Mouse (Mus musculus) midbrain, embryonic 10.5 days (tissue): Measurements from ENCODE around the gene Unc13d. TPM values are rescaled to one million over a fixed set of nuclear protein-coding genes. Genes with fewer than 3 reads are reported as not detected.
"Not testable (repeated sequence)": the region's sequence is repeated elsewhere in the genome, so short reads cannot be mapped to it uniquely, and the experiment has no call there.

ENCODE experiments used
- DNase-seq: peaks from one replicate; pipeline ENCODE4 v3.0.0-alpha.2; 2017; ENCODE audit warnings: low spot score
- H3K27ac ChIP-seq: fragments of 300-500 bp; sonication (generic); replicated peaks from 2 replicates; pipeline ENCODE4 v1.5.1; 2016; ENCODE audit warnings: mild to moderate bottlenecking
- H3K27me3 ChIP-seq: fragments of 300-500 bp; sonication (generic); 2 replicates; pipeline ENCODE4 v1.6.1; 2016; ENCODE audit warnings: low read depth, mild to moderate bottlenecking; ENCODE audit not compliant: poor library complexity, severe bottlenecking
- H3K36me3 ChIP-seq: fragments of 300-500 bp; sonication (generic); 2 replicates; pipeline ENCODE4 v1.6.1; 2016; ENCODE audit warnings: mild to moderate bottlenecking, moderate library complexity
- H3K4me1 ChIP-seq: fragments of 300-500 bp; sonication (generic); 2 replicates; pipeline ENCODE4 v1.6.1; 2016
- H3K4me3 ChIP-seq: fragments of 300-500 bp; sonication (generic); 2 replicates; pipeline ENCODE4 v1.5.1; 2016; ENCODE audit warnings: mild to moderate bottlenecking, moderate library complexity
- H3K9me3 ChIP-seq: fragments of 300-500 bp; sonication (generic); replicated peaks from 2 replicates; pipeline ENCODE4 v1.6.1; 2016; ENCODE audit warnings: mild to moderate bottlenecking
- WGBS: fragments of 180-500 bp; shearing (Covaris S2); methylation state at CpG from one replicate; pipeline ENCODE4 v1.1.7; 2016; 5-methylcytosine and 5-hydroxymethylcytosine counted together
- polyA plus RNA-seq: library from polyadenylated mRNA; unstranded; fragments of >200 nt; fragmentation: Nextera tagmentation; extraction: Ambion mirVana; gene quantifications from 2 replicates; pipeline ENCODE4 v1.2.1, GENCODE M21; 2016

The Unc13d gene
- polyA plus RNA-seq, 1 experiment from 2014 or later = 3.1 TPM

- Histone ChIP-seq H3K27ac (no peak overlapping the region), H3K27me3 (no peaks in the 10 kb centered on the region; the same call in 1 of the 2 replicates), H3K9me3 (no peaks in the 10 kb centered on the region; the same call in 1 of the 2 replicates), H3K4me3 (no peak overlapping the region), H3K4me1 (peaks cover 12% of the 10 kb centered on the region), H3K36me3 (no peaks in the 10 kb centered on the region)
- 91% methylated on average over 5 of the region's 5 CpGs for WGBS
- no peak for DNase-seq
These were observed 18.7 kb upstream of the Unc13d start for GRCm38 (mm10) chr11:116096213-116097108.

- no peak overlapping the region for H3K4me3 ChIP-seq
- H3K27me3 ChIP-seq = no peaks in the 10 kb centered on the region; the same call in 1 of the 2 replicates
- peaks cover 11% of the 10 kb centered on the region for H3K4me1 ChIP-seq
- 89% methylated on average over 3 of the region's 3 CpGs for whole genome bisulfite sequencing
- H3K9me3 ChIP-seq = no peaks in the 10 kb centered on the region; the same call in 1 of the 2 replicates
- no peaks in the 10 kb centered on the region for H3K36me3 ChIP-seq
- DNase-seq = no peak
- H3K27ac ChIP-seq = no peak overlapping the region
These were observed 17.8 kb upstream of the Unc13d start for GRCm38 (mm10) chr11:116095573-116095972.

DNA sequence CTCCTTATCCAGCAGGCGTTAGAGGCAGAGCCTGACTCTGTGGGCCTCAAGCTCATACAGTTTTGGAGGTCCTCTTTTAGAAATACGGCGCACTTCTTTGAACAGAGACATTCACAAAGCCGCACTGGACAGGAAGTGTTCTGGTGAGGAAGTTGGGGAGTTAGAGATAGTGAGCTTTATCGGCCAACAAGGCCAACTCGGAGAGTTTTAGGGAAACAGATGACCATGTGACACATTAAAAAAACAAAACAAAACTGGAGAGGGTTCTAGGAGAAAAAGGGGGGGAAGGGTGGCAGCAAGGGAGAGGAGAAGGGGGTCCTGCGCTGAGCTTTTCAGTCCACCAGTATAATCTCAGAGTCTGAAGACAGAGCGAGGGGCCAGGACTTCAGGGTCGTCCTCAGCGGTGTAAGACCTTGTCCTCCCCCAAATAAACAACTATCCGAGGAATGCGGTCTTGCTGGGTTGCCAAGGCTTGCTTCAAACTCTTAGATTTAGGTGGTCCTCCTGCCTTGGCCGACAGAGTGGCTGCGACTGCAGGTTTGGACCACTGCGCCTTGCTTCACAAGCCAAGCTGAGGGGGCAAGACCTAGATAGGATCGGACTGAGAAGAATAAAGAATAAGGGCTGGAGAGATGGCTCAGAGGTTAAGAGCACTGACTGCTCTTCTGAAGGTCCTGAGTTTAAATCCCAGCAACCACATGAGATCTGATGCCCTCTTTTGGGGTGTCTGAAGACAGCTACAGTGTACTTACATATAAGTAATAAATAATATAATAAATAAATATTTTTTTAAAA lies 16.2 kb upstream of the Unc13d start:
- no peak overlapping the region for H3K27ac ChIP-seq

DNA sequence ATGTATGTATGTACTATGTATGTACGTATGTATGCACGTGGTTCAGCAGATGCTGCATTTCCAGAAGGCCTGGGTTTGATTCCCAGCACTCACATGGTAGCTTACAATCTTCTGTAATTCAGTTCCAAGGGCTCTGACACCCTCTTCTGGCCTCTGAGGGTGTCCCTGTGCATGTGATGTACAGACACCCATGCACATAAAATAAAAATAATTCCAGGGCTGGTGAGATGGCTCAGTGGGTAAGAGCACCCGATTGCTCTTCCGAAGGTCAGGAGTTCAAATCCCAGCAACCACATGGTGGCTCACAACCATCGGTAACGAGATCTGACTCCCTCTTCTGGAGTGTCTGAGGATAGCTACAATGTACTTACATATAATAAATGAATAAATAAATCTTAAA lies 15.2 kb upstream of the Unc13d start:
- not testable (repeated sequence) for H3K4me1 ChIP-seq, H3K36me3 ChIP-seq, H3K27me3 ChIP-seq, H3K27ac ChIP-seq, DNase-seq, H3K9me3 ChIP-seq, H3K4me3 ChIP-seq
- WGBS = 93% methylated on average over 6 of the region's 6 CpGs

More for the DNA sequence above, 16.2 kb upstream of the Unc13d start:
- 65% methylated on average over 16 of the region's 16 CpGs for WGBS
- H3K4me1 ChIP-seq = peaks cover 6% of the 10 kb centered on the region; the same call in 1 of the 2 replicates
- H3K9me3 ChIP-seq = no peaks in the 10 kb centered on the region; the same call in 1 of the 2 replicates
- H3K36me3 ChIP-seq = no peaks in the 10 kb centered on the region
- no peak overlapping the region for H3K4me3 ChIP-seq
- DNase-seq = no peak
- H3K27me3 ChIP-seq = no peaks in the 10 kb centered on the region

DNA sequence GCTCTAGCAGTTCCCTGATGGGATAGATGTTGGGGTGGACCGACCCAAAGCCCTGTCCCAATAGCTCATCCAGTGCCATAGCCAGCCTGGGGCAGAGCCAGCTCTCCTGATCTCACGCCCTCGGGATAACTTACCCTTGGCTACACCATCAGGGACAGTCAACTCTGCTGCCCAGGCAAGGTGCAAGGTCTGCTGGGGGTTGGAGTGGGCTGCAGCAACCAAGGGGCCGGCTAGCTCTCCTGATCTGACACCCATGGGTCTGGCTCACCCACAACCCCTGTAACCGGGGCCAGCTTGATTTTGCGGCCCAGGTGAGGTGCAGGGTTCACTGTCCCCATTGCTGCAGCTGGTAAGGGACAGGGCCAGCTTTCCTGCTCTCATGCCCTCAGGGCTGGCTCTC lies 13.8 kb upstream of the Unc13d start:
- 88% methylated on average over 6 of the region's 6 CpGs for WGBS

GRCm38 (mm10) chr11:116089545-116089944 lies 11.8 kb upstream of the Unc13d start:
- H3K4me1 ChIP-seq = peaks cover 27% of the 10 kb centered on the region
- 95% methylated on average over 6 of the region's 6 CpGs for WGBS
- no peak overlapping the region for H3K4me3 ChIP-seq
- no peak for DNase-seq
- no peaks in the 10 kb centered on the region for H3K27me3 ChIP-seq
- no peaks in the 10 kb centered on the region for H3K36me3 ChIP-seq
- H3K9me3 ChIP-seq = no peaks in the 10 kb centered on the region
- H3K27ac ChIP-seq = no peak overlapping the region

More for the DNA sequence above, 13.8 kb upstream of the Unc13d start:
- Histone ChIP-seq H3K36me3 (no peaks in the 10 kb centered on the region), H3K4me3 (no peak overlapping the region), H3K27ac (no peak overlapping the region), H3K4me1 (peaks cover 14% of the 10 kb centered on the region), H3K27me3 (no peaks in the 10 kb centered on the region), H3K9me3 (no peaks in the 10 kb centered on the region; the same call in 1 of the 2 replicates)
- DNase-seq = no peak

- no peak for DNase-seq
- H3K9me3 ChIP-seq = no peaks in the 10 kb centered on the region
- peaks cover 24% of the 10 kb centered on the region for H3K4me1 ChIP-seq
- no peaks in the 10 kb centered on the region for H3K27me3 ChIP-seq
- peaks cover 6% of the 10 kb centered on the region for H3K36me3 ChIP-seq
- no peak overlapping the region for H3K27ac ChIP-seq
- 83% methylated on average over 11 of the region's 11 CpGs for WGBS
- H3K4me3 ChIP-seq = no peak overlapping the region
These were observed 11.1 kb upstream of the Unc13d start for GRCm38 (mm10) chr11:116088741-116089394.

GRCm38 (mm10) chr11:116088188-116088587 lies 10.4 kb upstream of the Unc13d start:
- H3K27ac ChIP-seq = peak overlapping the region; percentile 92
- H3K36me3 ChIP-seq = peaks cover 13% of the 10 kb centered on the region
- H3K27me3 ChIP-seq = no peaks in the 10 kb centered on the region
- peak overlapping the region; percentile 63; the same call in 1 of the 2 replicates for H3K4me3 ChIP-seq
- DNase-seq = no peak
- H3K9me3 ChIP-seq = no peaks in the 10 kb centered on the region
- H3K4me1 ChIP-seq = peaks cover 22% of the 10 kb centered on the region
- 89% methylated on average over 8 of the region's 8 CpGs for WGBS

- Histone ChIP-seq H3K4me1 (peaks cover 22% of the 10 kb centered on the region), H3K36me3 (peaks cover 19% of the 10 kb centered on the region), H3K27ac (peak overlapping the region; percentile 92), H3K4me3 (peak overlapping the region; percentile 63), H3K27me3 (no peaks in the 10 kb centered on the region), H3K9me3 (no peaks in the 10 kb centered on the region)
- peak; percentile 90 for DNase-seq
- 5% methylated on average over 31 of the region's 31 CpGs for WGBS
These were observed 9.7 kb upstream of the Unc13d start for GRCm38 (mm10) chr11:116087194-116088130.

- Histone ChIP-seq H3K4me1 (peaks cover 25% of the 10 kb centered on the region), H3K27ac (peak within 1 kb of the TSS; percentile 92), H3K27me3 (no peaks in the 10 kb centered on the region), H3K4me3 (peak within 1 kb of the TSS; percentile 63), H3K36me3 (peaks cover 28% of the 10 kb centered on the region), H3K9me3 (no peaks in the 10 kb centered on the region)
- peak; percentile 98 for DNase-seq
- WGBS = 7% methylated on average over 40 of the region's 43 CpGs
These were observed 8.8 kb upstream of the Unc13d start, which contains the start of gene Wbp2 for GRCm38 (mm10) chr11:116086258-116087193. Gene Wbp2 (minus strand): TSS chr11:116086995.

DNA sequence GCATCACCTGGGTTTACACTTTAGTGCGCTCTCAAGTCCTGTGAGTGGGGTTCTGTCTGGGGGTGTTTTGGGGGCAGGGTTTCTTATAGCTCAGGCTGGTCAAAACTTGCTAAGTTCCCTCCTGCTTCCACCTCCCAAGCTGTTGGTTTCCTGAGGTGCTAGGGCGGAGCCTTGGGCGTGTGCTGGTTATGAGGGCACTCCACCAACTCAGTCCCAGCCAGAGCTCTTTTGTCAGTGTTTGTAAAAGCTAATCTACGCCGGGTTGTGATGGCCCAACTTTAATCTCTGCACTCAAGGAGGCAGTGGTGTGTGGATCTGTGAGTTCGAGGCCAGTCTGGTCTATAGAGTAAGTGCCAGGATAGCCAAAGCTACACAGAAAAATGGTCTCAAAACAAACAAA lies 6.4 kb upstream of the Unc13d start:
- H3K9me3 ChIP-seq = no peaks in the 10 kb centered on the region
- peaks cover 51% of the 10 kb centered on the region for H3K36me3 ChIP-seq
- peaks cover 46% of the 10 kb centered on the region for H3K4me1 ChIP-seq
- H3K27me3 ChIP-seq = no peaks in the 10 kb centered on the region
- H3K4me3 ChIP-seq = no peak overlapping the region
- 92% methylated on average over 6 of the region's 6 CpGs for WGBS
- no peak overlapping the region for H3K27ac ChIP-seq
- no peak for DNase-seq
